Mouse (Mus musculus): ENCODE measurements around the gene Colq.
A peak's percentile ranks its signal among the peaks of the same experiment; 100 is the strongest.

Gene Colq

GRCm38 (mm10) chr14:31525040-31525810, 65.9 kb downstream of the Colq start:
- no peak for DNase-seq (ENCODE audit: low read depth, low spot score)

- no peak for DNase-seq (ENCODE audit: low read depth, low spot score)
These were observed 69.8 kb downstream of the Colq start for GRCm38 (mm10) chr14:31521318-31521717.

GRCm38 (mm10) chr14:31519165-31519564, 72.0 kb downstream of the Colq start:
- no peak for DNase-seq (ENCODE audit: low read depth, low spot score)

- no peak for DNase-seq (ENCODE audit: low read depth, low spot score)
These were observed 75.2 kb downstream of the Colq start for GRCm38 (mm10) chr14:31515895-31516294.

- no peak for DNase-seq (ENCODE audit: low read depth, low spot score)
These were observed 80.8 kb downstream of the Colq start for GRCm38 (mm10) chr14:31510322-31510721.

GRCm38 (mm10) chr14:31509911-31510310, 81.2 kb downstream of the Colq start:
- DNase-seq (ENCODE audit: low read depth, low spot score), result no peak

GRCm38 (mm10) chr14:31506456-31506855, 84.7 kb downstream of the Colq start:
- DNase-seq (ENCODE audit: low read depth, low spot score), result no peak

- DNase-seq (ENCODE audit: low read depth, low spot score), result no peak
These were observed 87.7 kb downstream of the Colq start for GRCm38 (mm10) chr14:31503406-31503805.

- no peak for DNase-seq (ENCODE audit: low read depth, low spot score)
These were observed 91.6 kb downstream of the Colq start for GRCm38 (mm10) chr14:31499526-31499925.

- DNase-seq (ENCODE audit: low read depth, low spot score), result peak; percentile 19
These were observed 94.9 kb downstream of the Colq start for GRCm38 (mm10) chr14:31496241-31496646.

- DNase-seq (ENCODE audit: low read depth, low spot score), result no peak
These were observed 95.6 kb downstream of the Colq start for GRCm38 (mm10) chr14:31495538-31495937.

- DNase-seq (ENCODE audit: low read depth, low spot score), result peak; percentile 91
These were observed 96.1 kb downstream of the Colq start, which contains the start of gene Mettl6 for GRCm38 (mm10) chr14:31494975-31495455. Gene Mettl6, minus strand, starts transcription at chr14:31495040.

- no peak for DNase-seq (ENCODE audit: low read depth, low spot score)
These were observed 96.7 kb downstream of the Colq start, which contains the start of gene Eaf1 for GRCm38 (mm10) chr14:31494349-31494974. Gene Eaf1, plus strand, starts transcription at chr14:31494399.

GRCm38 (mm10) chr14:31493901-31494300, 97.2 kb downstream of the Colq start:
- DNase-seq (ENCODE audit: low read depth, low spot score), result no peak

- no peak for DNase-seq (ENCODE audit: low read depth, low spot score)
These were observed 103.1 kb downstream of the Colq start for GRCm38 (mm10) chr14:31488055-31488454.

- DNase-seq (ENCODE audit: low read depth, low spot score), result no peak
These were observed 104.7 kb downstream of the Colq start for GRCm38 (mm10) chr14:31486465-31486864.

- no peak for DNase-seq (ENCODE audit: low read depth, low spot score)
These were observed 108.7 kb downstream of the Colq start for GRCm38 (mm10) chr14:31482417-31482816.

GRCm38 (mm10) chr14:31473297-31473696, 117.8 kb downstream of the Colq start:
- DNase-seq (ENCODE audit: low read depth, low spot score), result no peak
